Mouse (Mus musculus) mesoderm, embryonic 11.5 days (tissue): ENCODE data around the gene Med13l.

Experiments used
- DNase-seq: peaks from one replicate; pipeline ENCODE4 v3.0.0-alpha.2; 2012; ENCODE audit warnings: low read depth, low spot score

The Med13l gene

DNA sequence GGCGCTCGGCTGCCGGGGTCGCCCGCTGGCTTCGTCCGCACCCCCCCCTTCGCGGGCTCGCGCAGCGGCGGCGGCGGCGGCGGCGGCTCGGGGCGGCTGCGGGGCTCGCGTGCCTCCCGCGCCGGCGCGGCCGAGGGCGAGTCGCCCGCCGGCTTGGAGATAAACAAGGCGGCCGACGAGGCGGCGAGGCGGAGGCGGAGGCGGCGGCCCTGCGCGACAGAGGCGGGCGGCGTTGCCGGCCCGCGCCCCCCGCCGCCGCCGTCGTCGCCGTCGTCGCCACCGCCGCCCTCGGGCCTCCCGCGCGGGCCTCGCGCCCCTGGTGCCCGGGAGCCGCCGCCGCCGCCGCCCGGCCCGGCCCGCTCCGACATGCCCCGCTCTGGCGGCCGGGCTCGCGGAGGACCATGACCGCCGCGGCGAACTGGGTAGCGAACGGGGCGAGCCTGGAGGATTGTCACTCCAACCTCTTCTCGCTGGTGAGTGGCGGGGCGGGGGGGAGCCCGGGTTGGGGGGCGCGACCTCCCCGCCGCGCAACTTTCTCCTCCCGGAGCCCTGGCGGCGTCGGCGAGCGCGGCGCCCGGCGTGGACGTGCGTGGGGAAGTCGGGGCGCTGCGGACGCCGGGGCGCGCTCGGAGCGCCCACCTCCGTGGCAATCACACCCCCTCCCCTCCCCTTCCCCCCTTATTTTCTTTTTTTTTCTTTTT is at the start of gene Med13l:
Gene Med13l, plus strand, starts transcription at position 295 of the 701 bp plus-strand sequence.
- peak; percentile 70 for DNase-seq

GRCm38 (mm10) chr5:118510969-118511368 is 49.5 kb upstream of the Med13l start:
- no peak for DNase-seq

- DNase-seq = no peak
Observed at GRCm38 (mm10) chr5:118513005-118513404, 47.5 kb upstream of the Med13l start.

DNA sequence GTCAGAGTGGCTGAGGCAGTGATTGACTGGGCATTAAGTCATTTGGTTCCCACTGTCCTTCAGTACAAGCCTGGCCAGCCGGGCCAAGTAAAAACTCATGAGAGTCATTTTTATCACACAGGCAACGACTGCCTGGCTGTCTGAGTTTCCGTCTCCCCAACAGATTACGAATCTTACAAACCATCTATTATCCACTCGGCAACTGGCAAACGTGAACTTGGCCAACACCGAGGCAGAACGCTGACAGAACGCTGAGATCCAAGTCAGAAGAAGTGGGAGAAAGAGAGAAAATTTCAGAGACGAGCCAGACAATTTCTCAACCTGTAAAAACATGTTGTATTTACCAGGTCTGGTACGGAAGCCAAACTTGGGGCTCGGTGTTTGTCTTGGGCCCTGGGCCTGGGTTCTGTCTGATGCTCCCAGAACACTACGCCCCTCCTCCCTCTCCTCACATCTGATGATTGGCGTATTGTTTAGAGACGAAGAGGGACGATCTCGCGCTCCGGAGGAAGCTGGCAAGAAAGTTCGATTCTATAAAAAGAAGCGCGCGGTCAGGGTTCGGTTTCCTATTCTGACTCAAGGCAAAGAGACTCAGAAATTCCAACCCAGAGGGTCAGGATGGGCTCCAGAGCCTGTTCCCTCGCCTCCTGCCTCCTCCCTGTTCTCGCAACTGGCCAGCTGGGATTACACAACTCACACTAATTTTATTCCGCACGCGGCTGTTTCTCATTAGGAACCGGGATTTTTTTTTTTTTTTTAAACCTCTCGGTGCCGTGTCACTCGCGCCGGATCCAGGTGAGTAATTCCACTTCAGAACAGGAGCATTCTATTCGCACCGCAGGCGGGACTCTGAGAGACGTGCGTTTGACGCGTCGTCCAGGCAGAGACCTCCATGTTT is 46.6 kb upstream of the Med13l start:
- no peak for DNase-seq

GRCm38 (mm10) chr5:118514527-118514831 is 46.0 kb upstream of the Med13l start:
- no peak for DNase-seq

DNA sequence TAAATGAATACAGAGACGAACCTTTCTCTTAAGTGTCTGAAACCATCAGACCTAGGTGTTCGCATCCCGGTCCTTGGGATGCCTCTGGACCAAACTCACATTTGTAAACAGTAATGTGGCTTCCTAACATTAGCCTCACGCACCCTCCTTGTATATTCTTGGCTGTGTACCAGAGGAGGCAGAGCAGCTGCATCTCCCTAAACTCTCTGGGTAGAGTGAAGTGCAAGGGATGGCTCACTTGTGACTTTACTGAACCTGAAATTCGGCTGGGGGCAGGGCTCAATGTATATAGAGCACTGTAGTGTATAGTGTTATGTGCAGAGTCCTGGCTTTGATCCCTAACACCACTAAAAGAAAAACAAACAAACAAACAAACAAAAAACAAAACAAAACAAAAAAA is 45.6 kb upstream of the Med13l start:
- DNase-seq = no peak

DNA sequence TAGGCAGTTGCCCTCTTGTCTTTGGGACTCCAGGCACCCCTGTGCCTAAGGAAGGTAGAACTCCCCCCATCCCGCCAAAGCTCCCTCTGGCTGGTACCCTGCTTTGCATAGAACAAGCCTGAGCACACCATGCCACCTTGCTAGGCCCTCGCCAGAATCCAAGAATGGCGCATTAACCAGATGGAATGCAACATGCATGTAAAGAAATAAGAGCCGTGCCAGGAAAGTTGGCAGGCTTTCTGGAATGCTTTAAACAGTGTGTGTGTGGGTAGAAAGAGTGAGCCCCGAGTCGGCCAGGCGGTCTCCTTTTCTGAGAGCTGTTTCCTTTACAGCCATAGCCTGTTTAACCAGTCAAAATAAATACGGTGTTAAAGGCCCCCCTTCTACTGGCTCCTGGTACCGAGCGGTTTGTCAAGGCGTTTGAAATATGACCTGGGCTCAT is 45.2 kb upstream of the Med13l start:
- no peak for DNase-seq

- no peak for DNase-seq
Observed at GRCm38 (mm10) chr5:118516066-118516465, 44.4 kb upstream of the Med13l start.

- peak; percentile 68 for DNase-seq
Observed at GRCm38 (mm10) chr5:118516470-118516869, 44.0 kb upstream of the Med13l start.

- no peak for DNase-seq
Observed at GRCm38 (mm10) chr5:118520457-118520856, 40.0 kb upstream of the Med13l start.

DNA sequence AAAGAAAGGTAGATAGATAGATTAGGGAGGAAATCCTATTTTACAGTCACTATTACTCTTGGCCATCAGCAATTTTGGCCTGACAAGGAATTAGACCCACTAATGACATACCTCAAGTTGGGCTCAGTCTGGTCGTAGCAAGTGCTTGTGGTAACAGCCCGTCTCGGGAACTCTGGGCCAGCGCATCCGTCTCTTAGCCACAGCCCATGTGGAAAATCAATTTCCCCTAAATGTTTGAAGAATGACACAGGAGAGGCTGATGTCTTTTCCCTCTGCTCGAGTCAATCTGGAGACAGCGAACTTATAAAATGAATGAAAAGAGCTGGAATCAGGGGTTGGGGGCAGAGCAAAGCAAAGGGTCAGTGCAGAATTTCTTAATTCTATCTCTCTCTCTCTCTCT is 36.1 kb upstream of the Med13l start:
- DNase-seq = peak; percentile 64

DNA sequence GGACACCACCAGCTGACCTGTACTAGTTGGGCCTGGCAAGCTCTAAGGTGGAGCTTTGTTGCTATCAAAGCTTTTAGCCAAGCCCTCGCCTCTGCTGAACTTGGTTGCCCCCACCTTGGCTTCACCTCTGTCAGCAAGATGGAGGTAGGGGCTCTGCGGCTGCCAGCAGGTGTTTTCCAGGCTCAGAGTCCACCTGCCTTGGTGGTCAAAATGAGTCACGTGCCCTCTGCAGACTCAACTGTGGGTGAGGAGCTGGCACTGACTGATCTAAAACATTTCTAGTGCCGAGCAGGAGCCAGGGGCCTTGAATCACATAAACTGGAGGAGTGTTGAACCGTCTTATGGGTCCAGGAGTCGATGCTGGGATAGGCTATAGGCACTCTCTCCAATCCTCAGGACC is 34.8 kb upstream of the Med13l start:
- DNase-seq = no peak

- no peak for DNase-seq
Observed at GRCm38 (mm10) chr5:118526504-118526903, 34.0 kb upstream of the Med13l start.

- DNase-seq = peak; percentile 66
Observed at GRCm38 (mm10) chr5:118529241-118529640, 31.2 kb upstream of the Med13l start.

DNA sequence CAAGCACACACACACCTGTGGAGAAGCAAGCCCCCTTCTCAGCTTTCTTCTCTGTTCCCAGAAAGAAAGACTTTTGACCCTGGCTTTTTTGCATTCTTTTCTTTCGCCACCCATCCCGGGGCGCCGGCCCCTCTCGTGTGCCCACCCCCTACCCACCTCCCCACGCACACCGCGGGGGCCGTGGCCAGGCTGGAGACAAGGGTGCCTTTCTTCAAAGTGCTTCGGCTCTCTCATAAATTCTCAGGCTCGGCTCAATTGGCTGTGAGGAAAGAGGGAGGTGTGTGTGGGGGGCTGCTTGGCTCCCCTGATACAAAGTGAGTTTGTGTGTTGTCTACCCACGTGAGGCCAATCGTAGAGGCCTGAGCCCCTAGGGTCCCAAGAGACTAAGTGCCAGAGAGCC is 28.4 kb upstream of the Med13l start:
- no peak for DNase-seq

DNA sequence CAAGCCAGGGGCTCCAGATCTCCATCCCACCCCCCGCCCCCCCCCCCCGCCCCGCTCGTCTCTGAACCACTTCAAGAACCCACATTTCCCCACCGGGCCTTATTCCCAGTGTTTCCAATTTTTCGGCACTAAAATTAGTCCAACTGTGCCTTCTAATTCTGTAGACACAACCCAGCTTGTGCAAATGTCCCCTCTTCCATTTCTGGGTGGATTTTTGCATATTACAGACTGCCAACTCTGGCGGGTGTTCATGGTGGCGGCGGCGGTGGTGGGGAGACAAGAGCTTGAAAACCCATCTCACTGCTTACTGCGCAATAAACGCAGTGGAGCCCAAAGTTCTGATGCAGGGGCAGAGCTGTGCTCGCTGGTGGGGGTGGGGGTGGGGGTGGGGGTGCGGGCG is 27.8 kb upstream of the Med13l start:
- no peak for DNase-seq

DNA sequence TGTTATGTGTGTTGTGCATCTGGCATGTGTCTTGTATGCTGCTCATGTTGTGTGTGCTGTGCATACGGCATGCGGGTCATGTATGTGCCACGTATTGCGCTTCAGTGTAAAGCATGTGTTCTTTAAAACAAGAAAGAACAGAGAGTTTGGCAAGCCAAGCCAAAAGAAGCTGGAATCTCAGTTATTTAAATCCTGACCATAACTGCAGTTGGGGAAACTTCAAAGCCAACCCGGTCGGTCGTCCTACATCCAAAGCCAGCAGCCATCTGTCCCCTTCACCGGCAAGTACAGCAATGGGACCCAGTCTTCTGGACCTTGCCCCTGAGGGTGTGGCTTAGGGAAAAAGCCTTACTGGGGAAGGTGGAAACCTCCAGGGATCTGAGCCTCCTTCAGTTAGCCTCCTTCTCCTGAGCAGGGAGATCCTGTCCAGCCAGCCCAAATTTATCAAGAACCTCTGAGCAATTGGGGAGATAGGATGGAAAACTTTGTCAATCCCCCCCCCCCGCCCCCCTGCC is 26.0 kb upstream of the Med13l start:
- no peak for DNase-seq

DNA sequence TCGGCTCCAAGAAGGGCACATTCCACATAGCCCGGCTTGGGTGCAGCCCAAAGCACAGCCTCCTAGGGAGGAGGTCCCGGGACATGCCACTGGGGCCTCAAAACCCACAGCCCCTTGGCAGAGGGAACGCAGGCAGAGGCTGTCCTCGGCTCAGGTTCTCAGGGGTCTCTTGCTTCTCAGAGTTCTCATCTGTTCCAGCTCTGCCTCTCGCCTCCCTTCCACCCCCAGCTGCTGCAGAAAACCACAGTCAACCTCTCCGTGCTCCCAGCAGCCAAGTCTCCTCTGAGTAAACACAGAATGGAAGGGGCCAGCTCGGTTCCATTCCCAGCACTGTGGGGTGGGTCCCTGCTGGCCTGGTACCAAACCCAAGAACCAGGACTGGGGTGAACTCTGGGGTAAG is 25.3 kb upstream of the Med13l start:
- DNase-seq = no peak

DNA sequence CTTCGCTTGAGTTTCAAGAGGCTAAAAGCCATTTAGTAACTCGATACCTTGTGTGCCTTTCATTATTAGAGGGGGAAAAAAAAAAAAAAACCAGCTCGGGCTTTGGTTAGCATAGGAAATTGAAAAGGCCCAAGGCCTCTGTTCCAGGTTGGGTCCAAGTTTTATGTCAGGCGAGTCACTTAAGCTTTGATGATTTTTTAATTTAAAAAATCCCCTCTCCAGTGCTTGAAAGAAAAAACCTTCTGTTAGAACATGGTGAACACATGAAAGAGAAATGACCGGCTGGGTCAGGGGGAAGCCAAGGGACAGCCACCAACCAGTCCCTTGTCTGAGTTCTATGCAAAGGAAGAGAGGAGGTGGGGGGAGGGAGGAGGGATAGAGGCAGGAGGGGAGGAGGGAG is 22.0 kb upstream of the Med13l start:
- no peak for DNase-seq

DNA sequence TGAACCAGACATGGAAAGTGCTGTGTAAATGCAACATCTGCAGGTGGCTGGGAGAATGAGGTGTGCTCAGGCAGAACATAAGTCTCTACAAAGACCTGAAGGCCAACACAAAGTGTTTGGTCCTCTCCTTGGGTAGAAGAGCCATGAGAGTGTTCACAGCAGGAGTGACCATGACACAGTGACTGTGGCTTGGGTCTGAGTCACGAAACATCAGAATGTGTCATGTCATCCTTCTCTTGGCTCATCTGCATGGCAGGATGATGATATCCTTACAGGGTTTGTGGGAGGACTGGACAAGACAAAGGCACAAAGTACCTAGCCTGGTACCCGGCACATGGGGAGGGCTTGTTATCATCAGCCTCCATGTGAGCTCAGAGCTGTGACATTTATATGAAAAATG is 16.7 kb upstream of the Med13l start:
- DNase-seq = no peak

- DNase-seq = no peak
Observed at GRCm38 (mm10) chr5:118550493-118550892, 10.0 kb upstream of the Med13l start.

- no peak for DNase-seq
Observed at GRCm38 (mm10) chr5:118553290-118553689, 7.2 kb upstream of the Med13l start.

GRCm38 (mm10) chr5:118555305-118555704 is 5.2 kb upstream of the Med13l start:
- DNase-seq = no peak
